Mouse (Mus musculus) cortical plate, adult 2 months (tissue): ENCODE results near the gene Ehmt1. TPM values are rescaled to one million over a fixed set of nuclear protein-coding genes. Genes with fewer than 3 reads are reported as not detected.

Source experiments
- H3K27ac ChIP-seq: fragments of 200-500 bp; 2 replicates; pipeline ENCODE4 v1.5.1; 2012; ENCODE audit warnings: low read length, control low read depth, inconsistent platforms; ENCODE audit not compliant: insufficient read depth
- H3K4me1 ChIP-seq: fragments of 200-500 bp; 2 replicates; pipeline ENCODE4 v1.6.1; 2011; ENCODE audit warnings: low read length; ENCODE audit not compliant: control insufficient read depth, insufficient read depth
- H3K4me3 ChIP-seq: fragments of 200-500 bp; 2 replicates; pipeline ENCODE4 v1.5.1; 2011; ENCODE audit warnings: mild to moderate bottlenecking, low read length, control low read depth; ENCODE audit not compliant: insufficient read depth
- CTCF ChIP-seq: fragments of 200-500 bp; IDR thresholded peaks from 2 replicates; pipeline ENCODE4 v1.5.1; 2011; ENCODE audit warnings: mild to moderate bottlenecking, control low read depth, low read length; ENCODE audit not compliant: insufficient read depth; ENCODE audit errors: extremely low read depth
- POLR2A ChIP-seq: fragments of 200-500 bp; IDR thresholded peaks from 2 replicates; pipeline ENCODE4 v1.6.1; 2011; ENCODE audit warnings: mild to moderate bottlenecking, low read length, control low read depth; ENCODE audit not compliant: insufficient read depth; ENCODE audit errors: extremely low read depth
- polyA plus RNA-seq: library from polyadenylated mRNA; depleted of rRNA; stranded (reverse); fragments of >200 nt; gene quantifications from 2 replicates; pipeline ENCODE4 v1.2.3, GENCODE M21; 2012

Ehmt1 gene
- polyA plus RNA-seq, 1 experiment = 52.6 TPM

- H3K27ac ChIP-seq = no peak overlapping the region
- H3K4me3 ChIP-seq = no peak overlapping the region
- H3K4me1 ChIP-seq = peaks cover 1% of the 10 kb centered on the region; the same call in 1 of the 2 replicates
- TF ChIP-seq POLR2A (no peak), CTCF (no peak)
These were observed 74.2 kb downstream of the Ehmt1 start for GRCm38 (mm10) chr2:24845256-24845655.

GRCm38 (mm10) chr2:24830614-24831013, 88.8 kb downstream of the Ehmt1 start:
- H3K27ac ChIP-seq = no peak overlapping the region
- 0 out of 2 replicates have a peak, but pooled peaks cover 1% of the 10 kb centered on the region for H3K4me1 ChIP-seq
- H3K4me3 ChIP-seq = no peak overlapping the region
- no peak for TF ChIP-seq POLR2A

GRCm38 (mm10) chr2:24809746-24810145, 109.7 kb downstream of the Ehmt1 start:
- no peak for TF ChIP-seq POLR2A
- no peak for TF ChIP-seq CTCF
- no peaks in the 10 kb centered on the region for H3K4me1 ChIP-seq
- no peak overlapping the region for H3K4me3 ChIP-seq
- H3K27ac ChIP-seq = no peak overlapping the region

- TF ChIP-seq POLR2A (no peak), CTCF (no peak)
- no peak overlapping the region for H3K27ac ChIP-seq
- H3K4me1 ChIP-seq = no peaks in the 10 kb centered on the region
- H3K4me3 ChIP-seq = no peak overlapping the region
These were observed 111.7 kb downstream of the Ehmt1 start for GRCm38 (mm10) chr2:24807691-24808090.

- TF ChIP-seq POLR2A = no peak
- no peak for TF ChIP-seq CTCF
- Histone ChIP-seq H3K4me1 (no peaks in the 10 kb centered on the region), H3K4me3 (no peak overlapping the region), H3K27ac (no peak overlapping the region)
These were observed 112.4 kb downstream of the Ehmt1 start for GRCm38 (mm10) chr2:24807036-24807435.

- H3K27ac ChIP-seq = no peak overlapping the region
- no peak overlapping the region for H3K4me3 ChIP-seq
- TF ChIP-seq CTCF (no peak), POLR2A (no peak)
- H3K4me1 ChIP-seq = no peaks in the 10 kb centered on the region
These were observed 113.3 kb downstream of the Ehmt1 start for GRCm38 (mm10) chr2:24806143-24806542.

GRCm38 (mm10) chr2:24805621-24806020, 113.8 kb downstream of the Ehmt1 start:
- Histone ChIP-seq H3K27ac (no peak overlapping the region), H3K4me3 (no peak overlapping the region), H3K4me1 (no peaks in the 10 kb centered on the region)
- TF ChIP-seq CTCF (no peak), POLR2A (no peak)

GRCm38 (mm10) chr2:24796833-24797457, 122.5 kb downstream of the Ehmt1 start:
- no peak overlapping the region for H3K4me3 ChIP-seq
- TF ChIP-seq CTCF (no peak), POLR2A (no peak)
- H3K4me1 ChIP-seq = no peaks in the 10 kb centered on the region
- H3K27ac ChIP-seq = no peak overlapping the region

GRCm38 (mm10) chr2:24787250-24787649, 132.2 kb downstream of the Ehmt1 start:
- Histone ChIP-seq H3K4me1 (no peaks in the 10 kb centered on the region), H3K27ac (no peak overlapping the region), H3K4me3 (no peak overlapping the region)
- TF ChIP-seq CTCF = no peak
- no peak for TF ChIP-seq POLR2A

- no peak for TF ChIP-seq POLR2A
- no peak for TF ChIP-seq CTCF
- no peaks in the 10 kb centered on the region for H3K4me1 ChIP-seq
- no peak overlapping the region for H3K4me3 ChIP-seq
- no peak overlapping the region for H3K27ac ChIP-seq
These were observed 138.2 kb downstream of the Ehmt1 start for GRCm38 (mm10) chr2:24781253-24781652.
